Mouse (Mus musculus): ENCODE measurements around the gene Tmem219.

GRCm38 (mm10) chr7:126898102-126898990 lies 24.4 kb downstream of the Tmem219 start:
- TF ChIP-seq CTCF (IDR thresholded peaks at IDR 0.05; ENCODE audit: low read depth, low read length): no peak
- TF ChIP-seq POLR2A (IDR thresholded peaks at IDR 0.05; ENCODE audit: borderline replicate concordance, low read depth, low read length): no peak
